Mouse (Mus musculus) c-Kit-positive CD71-positive TER-119-positive erythroid progenitor cells, embryonic 14.5 days (primary cell): ENCODE measurements around the gene Pex5.
"Not testable (repeated sequence)": the region's sequence is repeated elsewhere in the genome, so short reads cannot be mapped to it uniquely, and the experiment has no call there.

Experiments used
- DNase-seq: peaks from one replicate; pipeline ENCODE4 v3.0.0-alpha.2; 2013; ENCODE audit warnings: low spot score

Gene Pex5

GRCm38 (mm10) chr6:124426604-124427003 lies 11.7 kb upstream of the Pex5 start:
- no peak for DNase-seq

GRCm38 (mm10) chr6:124425523-124425922 lies 10.7 kb upstream of the Pex5 start:
- DNase-seq, result no peak

GRCm38 (mm10) chr6:124425042-124425441 lies 10.2 kb upstream of the Pex5 start:
- DNase-seq, result not testable (repeated sequence)

- DNase-seq, result no peak
Measured at GRCm38 (mm10) chr6:124424068-124424498, 9.2 kb upstream of the Pex5 start.

GRCm38 (mm10) chr6:124418686-124419085 lies 3.8 kb upstream of the Pex5 start:
- DNase-seq, result no peak

GRCm38 (mm10) chr6:124415347-124416088 lies 651 bp upstream of the Pex5 start:
- DNase-seq, result peak; percentile 69

GRCm38 (mm10) chr6:124414150-124414926 lies 529 bp downstream of the Pex5 start:
- DNase-seq, result peak; percentile 29

- no peak for DNase-seq
Measured at GRCm38 (mm10) chr6:124413770-124414149, 1.1 kb downstream of the Pex5 start.

- no peak for DNase-seq
Measured at GRCm38 (mm10) chr6:124408355-124408754, 6.5 kb downstream of the Pex5 start.

GRCm38 (mm10) chr6:124407180-124407579 lies 7.7 kb downstream of the Pex5 start:
- DNase-seq, result no peak

- no peak for DNase-seq
Measured at GRCm38 (mm10) chr6:124406326-124406725, 8.5 kb downstream of the Pex5 start.

GRCm38 (mm10) chr6:124399738-124400137 lies 15.1 kb downstream of the Pex5 start:
- DNase-seq, result no peak

- not testable (repeated sequence) for DNase-seq
Measured at GRCm38 (mm10) chr6:124394991-124395390, 19.9 kb downstream of the Pex5 start.

GRCm38 (mm10) chr6:124380142-124380541 lies 34.7 kb downstream of the Pex5 start:
- no peak for DNase-seq

- DNase-seq, result peak; percentile 58
Measured at GRCm38 (mm10) chr6:124379331-124379730, 35.5 kb downstream of the Pex5 start.

GRCm38 (mm10) chr6:124377494-124378255 lies 37.2 kb downstream of the Pex5 start:
- DNase-seq, result no peak

- DNase-seq, result peak; percentile 37
Measured at GRCm38 (mm10) chr6:124376311-124376710, 38.6 kb downstream of the Pex5 start.

GRCm38 (mm10) chr6:124375435-124375884 lies 39.4 kb downstream of the Pex5 start:
- peak; percentile 67 for DNase-seq

GRCm38 (mm10) chr6:124374683-124375082 lies 40.2 kb downstream of the Pex5 start:
- DNase-seq, result no peak

GRCm38 (mm10) chr6:124373584-124374206 lies 41.2 kb downstream of the Pex5 start:
- no peak for DNase-seq

- no peak for DNase-seq
Measured at GRCm38 (mm10) chr6:124364328-124364727, 50.5 kb downstream of the Pex5 start.

GRCm38 (mm10) chr6:124360549-124360948 lies 54.3 kb downstream of the Pex5 start:
- DNase-seq, result no peak
